Mouse (Mus musculus) testis, adult 2 months (tissue): Measurements from ENCODE around the gene Sbf1. TPM values are rescaled to one million over a fixed set of nuclear protein-coding genes. Genes with fewer than 3 reads are reported as not detected.

ENCODE experiments used
- H3K27ac ChIP-seq: fragments of 200-500 bp; 2 replicates; pipeline ENCODE4 v1.5.1; 2012; ENCODE audit warnings: low read depth, low read length; ENCODE audit not compliant: control insufficient read depth, insufficient read depth
- H3K27me3 ChIP-seq: fragments of 200-500 bp; 2 replicates; pipeline ENCODE4 v1.6.1; 2012; ENCODE audit warnings: mild to moderate bottlenecking, low read length, moderate library complexity; ENCODE audit not compliant: control insufficient read depth, insufficient read depth
- H3K36me3 ChIP-seq: fragments of 200-500 bp; 2 replicates; pipeline ENCODE4 v1.6.1; 2012; ENCODE audit warnings: mild to moderate bottlenecking, low read length; ENCODE audit not compliant: control insufficient read depth, insufficient read depth
- H3K4me1 ChIP-seq: fragments of 200-500 bp; 2 replicates; pipeline ENCODE4 v1.6.1; 2012; ENCODE audit warnings: low read length; ENCODE audit not compliant: control insufficient read depth, insufficient read depth
- H3K4me3 ChIP-seq: fragments of 200-500 bp; 2 replicates; pipeline ENCODE4 v1.5.1; 2012; ENCODE audit warnings: low read depth, mild to moderate bottlenecking, low read length, moderate library complexity, mixed read lengths; ENCODE audit not compliant: control insufficient read depth
- CTCF ChIP-seq: fragments of 200-500 bp; IDR thresholded peaks from 2 replicates; pipeline ENCODE4 v1.5.1; 2012; ENCODE audit warnings: low read depth, mild to moderate bottlenecking, inconsistent platforms, low read length, moderate library complexity; ENCODE audit not compliant: control insufficient read depth, insufficient read depth, insufficient replicate concordance
- POLR2A ChIP-seq: fragments of 200-500 bp; IDR thresholded peaks from 2 replicates; pipeline ENCODE4 v1.6.1; 2012; ENCODE audit warnings: low read depth, mild to moderate bottlenecking, inconsistent platforms, low read length, moderate library complexity; ENCODE audit not compliant: control insufficient read depth
- polyA plus RNA-seq: library from polyadenylated mRNA; depleted of rRNA; stranded (reverse); fragments of >200 nt; gene quantifications from 2 replicates; pipeline ENCODE4 v1.2.3, GENCODE M21; 2012; rRNA removed

Sbf1 gene
- 157 and 170 TPM in 2 replicates for polyA plus RNA-seq

- TF ChIP-seq POLR2A (peak; percentile 86), CTCF (no peak)
- H3K36me3 ChIP-seq: no peaks in the 10 kb centered on the region
- peak within 1 kb of the TSS; percentile 93 for H3K27ac ChIP-seq
Measured at GRCm38 (mm10) chr15:89315190-89315731, at the start of gene Sbf1. Gene Sbf1, minus strand, starts transcription at chr15:89315311.

GRCm38 (mm10) chr15:89363051-89363450, 47.9 kb upstream of the Sbf1 start:
- Histone ChIP-seq H3K36me3 (peaks cover 2% of the 10 kb centered on the region), H3K27me3 (no peaks in the 10 kb centered on the region), H3K4me3 (no peak overlapping the region), H3K4me1 (no peaks in the 10 kb centered on the region), H3K27ac (no peak overlapping the region)
- TF ChIP-seq CTCF: no peak
- no peak for TF ChIP-seq POLR2A

More at GRCm38 (mm10) chr15:89315190-89315731, at the start of gene Sbf1:
- Histone ChIP-seq H3K4me1 (peaks cover 16% of the 10 kb centered on the region), H3K27me3 (no peaks in the 10 kb centered on the region), H3K4me3 (peak within 1 kb of the TSS; percentile 98)

GRCm38 (mm10) chr15:89358784-89359183, 43.7 kb upstream of the Sbf1 start:
- H3K27ac ChIP-seq: no peak overlapping the region
- H3K36me3 ChIP-seq: no peaks in the 10 kb centered on the region; the same call in 1 of the 2 replicates
- peaks cover 7% of the 10 kb centered on the region for H3K4me1 ChIP-seq
- TF ChIP-seq POLR2A: no peak
- no peak for TF ChIP-seq CTCF
- no peak overlapping the region for H3K4me3 ChIP-seq
- H3K27me3 ChIP-seq: no peaks in the 10 kb centered on the region

- Histone ChIP-seq H3K4me1 (peaks cover 7% of the 10 kb centered on the region), H3K27me3 (no peaks in the 10 kb centered on the region), H3K27ac (no peak overlapping the region), H3K36me3 (no peaks in the 10 kb centered on the region; the same call in none of the 2 replicates), H3K4me3 (peak overlapping the region; percentile 94)
- TF ChIP-seq POLR2A: no peak
- TF ChIP-seq CTCF: no peak
Measured at GRCm38 (mm10) chr15:89356372-89356771, 41.3 kb upstream of the Sbf1 start.

- no peak for TF ChIP-seq CTCF
- TF ChIP-seq POLR2A: peak; percentile 83
- H3K4me3 ChIP-seq: peak within 1 kb of the TSS; percentile 98
- H3K27me3 ChIP-seq: no peaks in the 10 kb centered on the region
- peak within 1 kb of the TSS; percentile 91 for H3K27ac ChIP-seq
- peaks cover 7% of the 10 kb centered on the region for H3K4me1 ChIP-seq
- peaks cover 2% of the 10 kb centered on the region for H3K36me3 ChIP-seq
Measured at GRCm38 (mm10) chr15:89355241-89356187, 40.4 kb upstream of the Sbf1 start, which contains the start of the genes Lmf2 and Ncaph2. Gene Lmf2, minus strand, starts transcription at chr15:89355659. Gene Ncaph2, plus strand, starts transcription at chr15:89355719.

GRCm38 (mm10) chr15:89354455-89354854, 39.3 kb upstream of the Sbf1 start:
- Histone ChIP-seq H3K27ac (no peak overlapping the region), H3K4me1 (peaks cover 7% of the 10 kb centered on the region), H3K27me3 (no peaks in the 10 kb centered on the region), H3K4me3 (peak overlapping the region; percentile 98), H3K36me3 (peaks cover 2% of the 10 kb centered on the region)
- no peak; the same call in 1 of the 2 replicates for TF ChIP-seq POLR2A
- TF ChIP-seq CTCF: no peak

GRCm38 (mm10) chr15:89353837-89354236, 38.7 kb upstream of the Sbf1 start:
- peaks cover 2% of the 10 kb centered on the region for H3K36me3 ChIP-seq
- no peak for TF ChIP-seq CTCF
- no peak for TF ChIP-seq POLR2A
- no peaks in the 10 kb centered on the region for H3K27me3 ChIP-seq
- H3K27ac ChIP-seq: no peak overlapping the region
- no peak overlapping the region for H3K4me3 ChIP-seq
- H3K4me1 ChIP-seq: peaks cover 7% of the 10 kb centered on the region
